30 mouse cellular contexts compared by ENCODE assay signal in the genomic region with DNA sequence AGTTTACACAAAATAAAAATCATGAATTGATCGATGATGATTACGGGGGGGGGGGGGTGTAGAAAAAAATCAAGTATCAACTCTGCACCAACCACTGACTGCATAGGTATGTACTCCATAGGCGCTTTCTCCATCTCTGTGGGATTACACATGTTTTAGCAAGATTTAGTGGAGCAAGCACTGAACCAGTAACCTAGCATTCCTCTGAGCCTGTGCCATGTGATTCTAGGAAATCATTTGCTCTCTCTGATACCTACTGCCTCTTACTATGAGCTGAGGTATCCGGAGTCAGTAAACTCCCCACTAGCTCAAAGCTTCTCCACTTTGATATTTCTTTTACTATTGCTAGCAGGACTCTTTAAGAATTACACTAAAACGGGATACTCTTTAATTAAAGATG. TPM values are rescaled to one million over a fixed set of nuclear protein-coding genes. Genes with fewer than 3 reads are reported as not detected.
A peak's percentile ranks its signal among the peaks of the same experiment; 100 is the strongest.
DNase-seq lines count a peak whose midpoint lies in the region; ATAC-seq and TF ChIP-seq lines count a peak whose summit lies in the region.
"Had no signal": no experiment of that assay in that cellular context is flagged by ENCODE, and none has a peak within 500 bp of the region (broad histone marks: within the 10 kb centered on the region; RNA-seq: fewer than 3 reads in every experiment).

No protein-coding gene starts in this region.

- H3K4me1 ChIP-seq in kidney, adult 2 months (ENCODE audit: control insufficient read depth, insufficient read depth, low read length): peaks cover 22% of the 10 kb centered on the region
- peaks cover 43% of the 10 kb centered on the region for H3K4me1 ChIP-seq in kidney, embryonic 15.5 days
- H3K4me1 ChIP-seq in kidney, embryonic 14.5 days (ENCODE audit: control insufficient read depth, insufficient read depth, low read length): peaks cover 9% of the 10 kb centered on the region
- peaks cover 22% of the 10 kb centered on the region for H3K4me1 ChIP-seq in kidney, postnatal 0 days (replicated peaks; ENCODE audit: insufficient read depth, low read length)

- no peak overlapping the region for H3K9ac ChIP-seq in kidney, embryonic 15.5 days
- no peak overlapping the region for H3K9ac ChIP-seq in kidney, embryonic 14.5 days (ENCODE audit: low read depth, low read length)
- H3K9ac ChIP-seq in kidney, postnatal 0 days (ENCODE audit: low read depth, low read length): no peak overlapping the region
- H3K9ac ChIP-seq: embryonic facial prominence, embryonic 13.5 days; embryonic facial prominence, embryonic 15.5 days; forebrain, embryonic 12.5 days had no signal

- H3K4me2 ChIP-seq in kidney, embryonic 15.5 days: no peak overlapping the region
- H3K4me2 ChIP-seq in kidney, embryonic 14.5 days (replicated peaks; ENCODE audit: low read depth, low read length): no peak overlapping the region
- H3K4me2 ChIP-seq in kidney, postnatal 0 days (ENCODE audit: low read length): no peak overlapping the region
- H3K4me2 ChIP-seq: embryonic facial prominence, embryonic 13.5 days; embryonic facial prominence, embryonic 15.5 days; forebrain, embryonic 12.5 days had no signal

- peak; percentile 57; the same call in 1 of the 2 replicates for ATAC-seq in kidney, embryonic 15.5 days (replicated peaks; ENCODE audit: low FRiP score)
- no peak; the same call in 1 of the 2 replicates for ATAC-seq in kidney, embryonic 14.5 days (ENCODE audit: low FRiP score, low TSS enrichment)
- peak; percentile 54; the same call in 1 of the 2 replicates for ATAC-seq in kidney, postnatal 0 days (replicated peaks; ENCODE audit: low FRiP score, low read depth)
- ATAC-seq: activated CD4-positive, CD25-positive, alpha-beta regulatory T cell, adult 4 months; forebrain, embryonic 14.5 days had no signal

- intact Hi-C loops in gastrocnemius, adult 2 months (cut with DNase I): no loop called here

- no peak overlapping the region for H3K27ac ChIP-seq in kidney, adult 2 months (ENCODE audit: insufficient read depth, low read depth, low read length)
- no peak overlapping the region for H3K27ac ChIP-seq in kidney, embryonic 15.5 days
- no peak overlapping the region for H3K27ac ChIP-seq in kidney, embryonic 14.5 days (ENCODE audit: low read depth, low read length)
- no peak overlapping the region for H3K27ac ChIP-seq in kidney, postnatal 0 days
- H3K27ac ChIP-seq in gastrocnemius, adult 2 months: no peak overlapping the region
- H3K27ac ChIP-seq: embryonic facial prominence, embryonic 15.5 days; forebrain, embryonic 10.5 days; forebrain, embryonic 12.5 days had no signal

- peak; percentile 81 for DNase-seq in kidney, adult 2 months
- DNase-seq in kidney, postnatal 25 days: no peak
- peak; percentile 16 for DNase-seq in kidney, postnatal 0 days (ENCODE audit: low spot score)
- no peak for DNase-seq in kidney, postnatal 4 days
- DNase-seq in kidney, postnatal 36 days: peak; percentile 34 to 51
- no peak for DNase-seq in gastrocnemius, adult 2 months
- DNase-seq: adrenal gland, adult 8-10 months; adrenal gland, postnatal 25 days; cerebellum, adult 11 months; cerebellum, adult 18-20 months; cerebellum, adult 8-10 months; cerebellum, adult 9-11 months; cerebellum, postnatal 36 days; embryo, embryonic 11 days had no signal

- H3K4me3 ChIP-seq in kidney, adult 2 months (ENCODE audit: insufficient read depth, low read depth, low read length): no peak overlapping the region
- H3K4me3 ChIP-seq in kidney, embryonic 15.5 days (replicated peaks): no peak overlapping the region
- no peak overlapping the region for H3K4me3 ChIP-seq in kidney, embryonic 14.5 days (ENCODE audit: low read length)
- H3K4me3 ChIP-seq in kidney, postnatal 0 days (replicated peaks; ENCODE audit: low read depth, low read length): no peak overlapping the region
- no peak overlapping the region for H3K4me3 ChIP-seq in gastrocnemius, adult 2 months
- H3K4me3 ChIP-seq: embryonic facial prominence, embryonic 13.5 days; embryonic facial prominence, embryonic 15.5 days; erythroblast, embryonic 14.5 days; forebrain, embryonic 10.5 days; forebrain, embryonic 12.5 days had no signal

- TF ChIP-seq POLR2A in kidney, adult 2 months (IDR thresholded peaks at IDR 0.05; ENCODE audit: low read depth, low read length): no peak

- no peaks in the 10 kb centered on the region for H3K27me3 ChIP-seq in kidney, adult 2 months (replicated peaks; ENCODE audit: control insufficient read depth, insufficient read depth, low read length)
- H3K27me3 ChIP-seq in kidney, embryonic 15.5 days: no peaks in the 10 kb centered on the region
- no peaks in the 10 kb centered on the region for H3K27me3 ChIP-seq in kidney, embryonic 14.5 days (ENCODE audit: control insufficient read depth, insufficient read depth, low read length)
- no peaks in the 10 kb centered on the region for H3K27me3 ChIP-seq in kidney, postnatal 0 days (ENCODE audit: insufficient read depth, low read length)
- H3K27me3 ChIP-seq: embryonic facial prominence, embryonic 13.5 days; embryonic facial prominence, embryonic 15.5 days; forebrain, embryonic 12.5 days had no signal

- WGBS in kidney, adult 2 months: 67% methylated on average over 5 of the region's 5 CpGs
- 86% methylated on average over 5 of the region's 5 CpGs for WGBS in kidney, embryonic 15.5 days
- 83% methylated on average over 5 of the region's 5 CpGs for WGBS in kidney, embryonic 14.5 days
- WGBS in kidney, postnatal 0 days: 76% methylated on average over 5 of the region's 5 CpGs

- no peaks in the 10 kb centered on the region for H3K36me3 ChIP-seq in kidney, adult 2 months (ENCODE audit: control insufficient read depth, insufficient read depth, low read length)
- H3K36me3 ChIP-seq in kidney, embryonic 15.5 days: no peaks in the 10 kb centered on the region
- no peaks in the 10 kb centered on the region for H3K36me3 ChIP-seq in kidney, embryonic 14.5 days (ENCODE audit: control insufficient read depth, insufficient read depth, low read length)
- no peaks in the 10 kb centered on the region for H3K36me3 ChIP-seq in kidney, postnatal 0 days (ENCODE audit: insufficient read depth, low read length)
- H3K36me3 ChIP-seq: embryonic facial prominence, embryonic 13.5 days; embryonic facial prominence, embryonic 15.5 days; forebrain, embryonic 10.5 days; forebrain, embryonic 12.5 days had no signal

- no peaks in the 10 kb centered on the region for H3K9me3 ChIP-seq in kidney, embryonic 15.5 days (replicated peaks)
- H3K9me3 ChIP-seq in kidney, embryonic 14.5 days (ENCODE audit: control insufficient read depth, low read length): no peaks in the 10 kb centered on the region
- no peaks in the 10 kb centered on the region for H3K9me3 ChIP-seq in kidney, postnatal 0 days (replicated peaks; ENCODE audit: low read length)
- H3K9me3 ChIP-seq: embryonic facial prominence, embryonic 13.5 days; embryonic facial prominence, embryonic 15.5 days; forebrain, embryonic 10.5 days; forebrain, embryonic 12.5 days had no signal

- no peak for TF ChIP-seq CTCF in kidney, adult 2 months (conservative IDR thresholded peaks at IDR 0.05; ENCODE audit: insufficient read depth, insufficient read length, low read depth, low read length)
- no peak for TF ChIP-seq CTCF in kidney, postnatal 0 days (IDR thresholded peaks at IDR 0.05; ENCODE audit: low read depth)
- TF ChIP-seq CTCF in gastrocnemius, adult 2 months (IDR thresholded peaks at IDR 0.05): no peak

RNA-seq across cellular contexts. Expression of a gene that starts 43.1 kb away (rescaled TPM):
- polyA plus RNA-seq in kidney, adult 2 months (2012; rRNA removed): 5.6 and 6.3 TPM in 2 replicates
- 5.2 and 5.7 TPM in 2 replicates for polyA plus RNA-seq in kidney, embryonic 15.5 days (2015; fragmentation: Nextera tagmentation; extraction: Ambion mirVana)
- polyA plus RNA-seq in kidney, embryonic 14.5 days (2014; fragmentation: Nextera tagmentation; extraction: Ambion mirVana): 7.0 and 7.9 TPM in 2 replicates
- polyA plus RNA-seq in kidney, postnatal 0 days (2015; fragmentation: Nextera tagmentation; extraction: Ambion mirVana): 5.4 and 5.5 TPM in 2 replicates
- 10 to 100 TPM; 17.6 to 23.2 TPM for total RNA-seq in gastrocnemius, adult 2 months (2021)
- total RNA-seq: MEL had no signal
- polyA plus RNA-seq: erythroblast, embryonic 14.5 days had no signal

RNA-seq across cellular contexts. Expression of a gene that starts 43.2 kb away (rescaled TPM):
- polyA plus RNA-seq in kidney, adult 2 months (2012; rRNA removed): 14.0 and 15.5 TPM in 2 replicates
- 7.7 and 7.8 TPM in 2 replicates for polyA plus RNA-seq in kidney, embryonic 15.5 days (2015; fragmentation: Nextera tagmentation; extraction: Ambion mirVana)
- polyA plus RNA-seq in kidney, embryonic 14.5 days (2014; fragmentation: Nextera tagmentation; extraction: Ambion mirVana): 5.9 and 10.1 TPM in 2 replicates
- 9.6 and 10.4 TPM in 2 replicates for polyA plus RNA-seq in kidney, postnatal 0 days (2015; fragmentation: Nextera tagmentation; extraction: Ambion mirVana)
- 1 to 10 TPM; 2.0 to 2.4 TPM for total RNA-seq in gastrocnemius, adult 2 months (2021)
- total RNA-seq: MEL had no signal
- polyA plus RNA-seq: erythroblast, embryonic 14.5 days had no signal

RNA-seq across cellular contexts. Expression of a gene that starts 54.0 kb away (rescaled TPM):
- not detected in 2 replicates for polyA plus RNA-seq in kidney, adult 2 months (2012; rRNA removed)
- polyA plus RNA-seq in kidney, embryonic 15.5 days (2015; fragmentation: Nextera tagmentation; extraction: Ambion mirVana): not detected in 2 replicates
- 0.20 TPM in 1 of 2 replicates, not detected in the other for polyA plus RNA-seq in kidney, embryonic 14.5 days (2014; fragmentation: Nextera tagmentation; extraction: Ambion mirVana)
- not detected in 2 replicates for polyA plus RNA-seq in kidney, postnatal 0 days (2015; fragmentation: Nextera tagmentation; extraction: Ambion mirVana)
- total RNA-seq in gastrocnemius, adult 2 months (2021): not detected
- total RNA-seq: adrenal gland, adult 18-20 months; adrenal gland, adult 8-10 months; adrenal gland, postnatal 25 days; adrenal gland, postnatal 4 days; common myeloid progenitor, adult 5-6 weeks; ES-E14; MEL had no signal
- polyA plus RNA-seq: activated CD4-positive, CD25-positive, alpha-beta regulatory T cell, adult 4 months; brain, embryonic 14.5 days; embryonic facial prominence, embryonic 11.5 days; embryonic facial prominence, embryonic 13.5 days; embryonic facial prominence, embryonic 15.5 days; erythroblast, embryonic 14.5 days; forebrain, embryonic 10.5 days; forebrain, embryonic 14.5 days had no signal

Comparison
In these comparisons a context has a peak if more than half of its experiments do, and no peak if none do; other contexts are left out.
1. DNase-seq: peak in kidney, adult 2 months (single experiment), kidney, postnatal 0 days (single experiment) and kidney, postnatal 36 days (2 of 2); none in kidney, postnatal 25 days (0 of 2), kidney, postnatal 4 days (0 of 2) and gastrocnemius, adult 2 months (single experiment).